Mouse (Mus musculus): Measurements from ENCODE around the gene Usp38.

DNA sequence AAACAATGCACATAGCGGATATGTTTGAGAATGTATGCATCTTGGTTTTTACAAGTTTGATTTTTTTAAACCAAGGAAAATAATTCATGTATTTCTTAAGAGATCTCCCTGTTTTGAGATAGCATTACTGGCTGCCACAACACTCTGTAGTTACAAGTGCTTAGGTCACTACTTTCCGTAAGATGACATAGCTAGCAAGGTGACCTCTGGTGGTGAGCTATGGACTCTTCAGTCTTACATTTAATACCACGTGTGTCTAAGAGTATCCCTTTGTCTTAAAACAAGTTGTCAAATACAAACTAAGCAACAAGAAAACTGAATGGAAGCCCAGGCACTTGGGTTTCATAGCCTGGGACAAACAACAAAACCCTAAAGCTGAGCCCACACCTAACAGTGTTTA, 22.8 kb downstream of the Usp38 start:
- TF ChIP-seq POLR2A (IDR thresholded peaks at IDR 0.05; ENCODE audit: low read depth, low read length) (no peak), CTCF (conservative IDR thresholded peaks at IDR 0.05; ENCODE audit: insufficient read depth, insufficient read length, low read depth, low read length) (no peak)
